Mouse (Mus musculus): ENCODE measurements at regions not wholly inside any gene's neighbourhood (a gene's known extent, or its start where the extent isn't known, plus 50 kb on each side); places are given as distances from the start of the nearest gene placed in this dataset.

DNA sequence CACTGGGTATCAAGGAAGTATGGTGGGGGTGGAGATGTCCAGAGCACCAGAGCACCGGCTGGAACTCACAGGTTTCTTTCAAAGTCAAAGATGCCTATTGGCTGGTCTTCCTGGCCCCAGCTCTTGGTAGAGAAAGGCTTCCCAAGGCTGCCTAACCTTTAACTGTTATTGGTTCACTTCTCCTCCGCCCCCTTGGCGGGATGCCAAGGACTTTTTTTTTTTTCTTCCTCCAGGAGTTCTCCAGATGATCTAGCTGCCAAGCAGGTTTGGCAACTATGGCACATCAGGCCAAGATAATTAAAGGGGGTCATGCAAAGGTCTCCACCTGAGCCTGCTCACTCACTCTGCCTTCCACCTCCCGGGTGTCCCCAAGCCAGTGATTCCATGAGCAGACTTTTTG is 67.5 kb downstream of the Sc5d start:
- DNase-seq, result peak; percentile 55 to 65

DNA sequence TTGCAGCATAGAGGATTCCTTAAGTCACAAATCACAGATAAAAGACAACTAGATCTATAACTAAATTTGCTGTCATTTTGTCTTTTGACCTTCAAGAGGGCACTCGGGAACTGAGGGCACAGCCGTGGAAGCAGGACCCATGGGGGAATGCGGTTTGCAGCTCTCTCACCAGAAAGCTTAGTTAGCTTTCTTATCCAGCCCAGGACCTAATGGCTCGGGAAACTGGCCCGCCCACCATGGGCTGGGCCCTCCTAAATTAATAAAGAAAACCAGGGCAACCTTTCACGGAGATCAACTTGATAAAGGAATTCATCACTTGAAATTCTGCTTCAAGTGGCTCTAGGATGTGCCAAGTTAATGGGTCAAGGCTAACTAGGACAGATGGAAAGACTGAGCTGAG is 67.9 kb downstream of the Sc5d start:
- DNase-seq, result no peak

GRCm38 (mm10) chr9:42195651-42196050 is 68.4 kb downstream of the Sc5d start:
- peak; percentile 35 to 42 for DNase-seq

GRCm38 (mm10) chr9:42194939-42195338 is 69.1 kb downstream of the Sc5d start:
- no peak for DNase-seq

DNA sequence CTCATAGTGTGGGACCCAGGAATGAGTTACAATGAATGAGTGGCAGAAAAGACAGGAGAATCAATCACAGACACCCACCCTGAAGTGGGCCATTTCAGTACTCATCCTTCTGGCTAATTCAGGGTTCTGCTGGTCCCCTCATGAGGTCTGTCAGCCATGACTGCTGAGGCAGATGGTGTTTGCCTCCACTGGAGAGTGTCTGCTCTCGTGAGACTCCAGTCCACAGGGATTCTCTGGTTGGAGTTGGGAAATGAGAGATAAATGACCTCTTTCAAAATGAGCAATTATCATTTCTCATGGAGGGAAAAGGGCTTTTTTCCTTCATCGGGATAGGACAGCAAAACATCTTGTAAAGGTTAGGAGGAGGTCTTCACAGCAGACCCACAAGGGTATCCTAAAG is 69.9 kb downstream of the Sc5d start:
- DNase-seq, result no peak

DNA sequence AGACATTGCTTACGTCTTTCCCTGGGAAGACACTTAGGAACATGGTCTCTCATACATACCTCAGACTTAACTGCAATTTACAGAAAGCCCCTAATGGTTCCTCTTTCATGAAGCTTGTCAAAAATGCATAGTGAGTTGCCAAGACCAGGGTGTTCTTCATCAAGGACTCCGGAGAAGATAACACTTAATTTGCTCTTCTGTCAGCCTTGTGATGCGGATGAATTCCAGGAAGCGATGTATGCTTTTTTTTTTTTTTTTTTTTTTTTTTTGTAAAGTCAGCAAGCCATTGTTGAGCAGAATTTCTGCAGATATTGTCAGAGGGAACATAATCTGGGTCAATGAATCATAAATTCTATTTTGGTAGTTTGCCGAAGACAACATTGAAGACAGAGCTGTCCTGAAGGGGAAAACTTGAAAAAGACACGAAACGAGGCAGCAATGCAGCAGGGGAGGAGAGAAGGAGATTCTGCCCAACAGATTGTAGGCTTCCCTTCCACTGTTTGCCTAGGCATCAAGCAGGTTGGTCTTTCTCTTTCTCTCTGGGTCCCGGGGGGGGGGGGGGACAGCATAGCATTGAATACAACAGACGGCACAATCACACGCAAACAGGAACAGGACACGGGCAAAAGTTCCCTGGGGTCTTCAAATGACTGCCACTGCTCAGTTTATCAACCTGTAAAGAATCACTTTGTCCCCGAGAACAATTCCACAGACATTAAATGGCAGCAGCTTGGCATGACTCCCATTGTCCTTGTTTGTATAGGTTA is 69.1 kb upstream of the Sorl1 start:
- no peak for DNase-seq

DNA sequence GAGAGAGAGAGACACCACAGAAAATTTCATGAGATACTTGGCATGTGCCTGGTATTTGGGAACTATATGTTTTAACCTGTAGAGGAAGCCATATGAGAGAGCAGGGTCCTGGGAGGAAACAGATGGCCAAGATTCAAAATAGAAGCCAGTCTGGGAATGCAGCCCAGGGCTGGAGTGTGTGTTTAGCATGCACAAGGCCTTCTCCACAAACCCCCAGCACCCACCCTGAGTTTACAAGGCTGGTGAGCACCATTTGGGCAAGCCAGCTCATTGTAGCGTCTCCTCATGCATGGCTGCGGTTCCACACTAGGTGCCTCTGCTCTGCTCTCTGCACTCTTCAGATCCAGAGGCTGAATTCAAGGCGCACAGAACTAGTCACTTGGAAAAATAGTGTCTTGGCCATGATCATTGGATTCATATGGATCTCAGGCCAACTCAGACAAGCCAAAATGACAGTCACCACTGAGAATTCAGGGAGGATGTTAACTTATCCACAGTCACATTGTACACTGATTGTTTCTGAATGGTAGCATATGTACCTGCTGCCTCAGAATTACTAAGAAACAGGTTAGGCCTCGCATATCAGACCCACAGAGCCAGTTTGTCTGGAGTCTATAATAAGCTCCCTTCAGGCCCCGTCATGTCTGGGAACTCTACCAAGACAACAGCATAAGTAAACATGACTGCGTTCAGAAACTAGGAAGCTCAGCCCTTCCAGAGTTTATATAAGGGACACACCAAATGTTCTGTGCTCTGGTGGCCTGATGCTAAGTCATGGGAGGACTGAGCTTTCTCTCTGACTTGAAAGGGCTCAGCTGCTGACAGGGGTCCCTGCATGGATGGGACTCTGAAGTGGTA is 63.5 kb upstream of the Sorl1 start:
- peak; percentile 56 to 63 for DNase-seq

- DNase-seq, result no peak
Observed at GRCm38 (mm10) chr9:42184104-42184635, 60.1 kb upstream of the Sorl1 start.

DNA sequence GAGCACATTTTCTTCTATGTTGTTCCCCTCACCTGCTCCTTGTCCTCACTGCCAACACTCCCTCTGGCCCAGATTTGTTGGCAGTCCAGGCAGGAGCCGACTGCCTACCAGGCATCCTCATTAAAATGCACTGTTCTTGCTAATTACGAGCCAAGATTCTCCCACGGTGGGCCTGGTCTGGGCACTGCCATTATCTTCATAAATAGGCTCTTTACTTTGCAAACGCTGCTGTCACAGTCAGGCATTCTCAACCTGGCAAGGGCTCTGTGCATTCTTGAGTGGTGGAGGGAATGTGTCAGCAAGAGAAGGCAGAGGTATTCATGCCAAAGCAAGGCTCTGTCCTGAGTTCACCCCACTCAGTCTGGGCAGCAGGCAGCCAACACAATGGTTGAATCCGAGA is 59.4 kb upstream of the Sorl1 start:
- DNase-seq, result peak; percentile 74 to 77

GRCm38 (mm10) chr9:42182400-42182799 is 58.3 kb upstream of the Sorl1 start:
- no peak for DNase-seq

DNA sequence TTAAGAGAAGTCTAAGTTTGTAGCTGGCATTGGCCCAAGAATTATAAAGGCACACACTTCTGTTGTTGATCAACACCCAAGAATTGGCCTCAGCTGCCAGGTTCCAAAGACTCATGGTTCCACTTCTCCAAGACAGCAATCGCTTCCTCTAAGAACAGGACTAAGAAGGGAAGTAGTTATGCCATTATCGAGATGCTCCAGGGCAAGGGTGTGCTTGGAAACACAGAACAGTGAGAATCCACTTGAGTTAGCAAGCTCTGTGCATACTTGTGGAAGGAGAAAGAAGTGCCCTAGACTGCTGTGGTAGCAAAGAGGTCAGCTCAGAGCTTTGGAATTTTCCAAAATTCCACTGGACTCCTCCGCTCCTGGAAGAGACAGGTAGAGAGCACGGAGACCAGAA is 56.1 kb upstream of the Sorl1 start:
- DNase-seq, result peak in 1 of 2 experiments; percentile 46

- no peak for DNase-seq
Observed at GRCm38 (mm10) chr9:42178759-42179377, 54.8 kb upstream of the Sorl1 start.

DNA sequence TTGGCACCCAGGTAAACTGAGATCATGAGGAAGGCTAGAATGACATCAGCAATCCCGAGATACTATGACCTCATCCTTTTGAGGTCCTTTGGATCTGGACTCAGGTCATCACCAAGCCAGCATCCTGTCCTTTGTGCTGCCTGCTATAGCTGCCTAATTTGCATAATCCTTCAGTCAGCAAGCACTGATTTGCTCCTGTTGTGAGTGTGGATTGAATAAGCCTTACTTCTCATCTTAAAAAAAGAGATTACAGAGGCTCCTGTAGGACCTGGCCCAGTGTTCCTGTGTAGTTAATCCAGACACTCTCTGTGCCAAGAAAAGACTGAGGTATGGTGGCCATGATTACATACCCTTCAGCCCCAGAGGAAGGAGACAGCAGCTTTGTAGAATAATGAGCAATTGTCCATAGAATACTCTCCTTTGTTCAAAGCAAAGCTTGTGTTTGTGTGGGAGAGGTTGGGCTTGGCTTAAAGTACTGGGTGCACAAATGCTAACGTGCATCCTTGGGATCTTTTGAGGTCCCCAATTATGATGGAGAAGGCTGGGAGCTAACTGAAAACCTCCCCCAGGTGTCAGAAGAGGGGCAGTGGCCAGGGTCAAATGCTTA is 50.4 kb upstream of the Sorl1 start:
- DNase-seq, result no peak
